Mouse (Mus musculus): ENCODE data around the gene Cpne4. TPM values are rescaled to one million over a fixed set of nuclear protein-coding genes. Genes with fewer than 3 reads are reported as not detected.

Cpne4 gene
- polyA plus RNA-seq, 1 experiment from 2014 or later: 0.35 TPM

DNA sequence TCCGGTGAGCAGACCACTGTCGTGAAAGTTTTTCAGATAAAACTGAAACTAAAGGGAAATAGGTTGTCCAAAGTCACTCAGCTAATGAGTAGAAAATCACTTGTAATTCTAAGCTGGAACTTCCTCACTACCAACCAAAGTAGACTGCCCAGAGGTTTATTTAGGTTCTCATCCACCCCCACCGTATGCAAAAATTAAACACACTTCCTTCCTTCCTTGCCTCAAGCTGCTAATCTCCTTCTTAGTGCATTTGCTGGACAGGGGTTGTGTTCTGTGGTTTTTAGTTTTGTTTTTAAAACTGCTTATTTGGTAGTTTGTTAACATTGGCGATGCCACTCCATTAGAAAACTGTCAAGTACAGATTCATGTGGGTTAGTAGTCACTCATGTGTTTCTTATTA lies 506.7 kb downstream of the Cpne4 start:
- ATAC-seq (ENCODE audit: insufficient read depth, low FRiP score): no peak
- Histone ChIP-seq H3K4me3 (replicated peaks; ENCODE audit: low read length) (peak overlapping the region; percentile 82), H3K36me3 (ENCODE audit: control insufficient read depth, insufficient read depth, low read length) (peaks cover 23% of the 10 kb centered on the region), H3K4me2 (ENCODE audit: low read depth, low read length) (peak overlapping the region; percentile 55), H3K9ac (ENCODE audit: low read length) (peak overlapping the region; percentile 92), H3K9me3 (replicated peaks; ENCODE audit: control insufficient read depth, low read length) (no peaks in the 10 kb centered on the region), H3K27me3 (ENCODE audit: control insufficient read depth, insufficient read depth, low read length) (no peaks in the 10 kb centered on the region), H3K4me1 (ENCODE audit: control insufficient read depth, insufficient read depth, low read length) (no peaks in the 10 kb centered on the region), H3K27ac (ENCODE audit: low read length) (no peak overlapping the region)
- WGBS: 44% methylated on average over 4 of the region's 4 CpGs

DNA sequence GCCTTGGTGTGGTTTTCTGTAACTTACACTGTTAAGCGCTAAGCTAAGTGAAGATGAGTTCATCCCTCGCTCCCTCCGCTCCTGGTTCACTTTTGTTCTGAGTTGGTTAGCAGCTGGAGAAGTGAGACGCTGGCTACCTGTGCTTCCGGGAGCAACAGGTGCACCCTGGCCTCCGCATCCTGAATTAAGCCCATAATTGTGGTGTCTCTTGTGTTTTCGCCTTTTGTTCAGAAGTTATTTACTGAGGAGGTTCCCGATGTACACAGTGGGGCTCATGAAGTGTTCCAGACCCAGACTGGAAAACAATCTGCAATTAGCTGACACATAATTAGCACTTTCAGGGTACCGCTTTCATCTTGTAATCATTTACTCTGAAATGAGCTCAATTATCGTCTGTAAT lies 522.0 kb downstream of the Cpne4 start:
- Histone ChIP-seq H3K27ac (ENCODE audit: low read length) (no peak overlapping the region), H3K36me3 (ENCODE audit: control insufficient read depth, insufficient read depth, low read length) (peaks cover 8% of the 10 kb centered on the region; the same call in 1 of the 2 replicates), H3K4me3 (replicated peaks; ENCODE audit: low read length) (no peak overlapping the region), H3K4me1 (ENCODE audit: control insufficient read depth, insufficient read depth, low read length) (no peaks in the 10 kb centered on the region), H3K27me3 (ENCODE audit: control insufficient read depth, insufficient read depth, low read length) (no peaks in the 10 kb centered on the region), H3K9me3 (replicated peaks; ENCODE audit: control insufficient read depth, low read length) (no peaks in the 10 kb centered on the region), H3K9ac (ENCODE audit: low read length) (no peak overlapping the region), H3K4me2 (ENCODE audit: low read depth, low read length) (no peak overlapping the region)
- ATAC-seq (ENCODE audit: insufficient read depth, low FRiP score): no peak
- WGBS: 96% methylated on average over 10 of the region's 10 CpGs

DNA sequence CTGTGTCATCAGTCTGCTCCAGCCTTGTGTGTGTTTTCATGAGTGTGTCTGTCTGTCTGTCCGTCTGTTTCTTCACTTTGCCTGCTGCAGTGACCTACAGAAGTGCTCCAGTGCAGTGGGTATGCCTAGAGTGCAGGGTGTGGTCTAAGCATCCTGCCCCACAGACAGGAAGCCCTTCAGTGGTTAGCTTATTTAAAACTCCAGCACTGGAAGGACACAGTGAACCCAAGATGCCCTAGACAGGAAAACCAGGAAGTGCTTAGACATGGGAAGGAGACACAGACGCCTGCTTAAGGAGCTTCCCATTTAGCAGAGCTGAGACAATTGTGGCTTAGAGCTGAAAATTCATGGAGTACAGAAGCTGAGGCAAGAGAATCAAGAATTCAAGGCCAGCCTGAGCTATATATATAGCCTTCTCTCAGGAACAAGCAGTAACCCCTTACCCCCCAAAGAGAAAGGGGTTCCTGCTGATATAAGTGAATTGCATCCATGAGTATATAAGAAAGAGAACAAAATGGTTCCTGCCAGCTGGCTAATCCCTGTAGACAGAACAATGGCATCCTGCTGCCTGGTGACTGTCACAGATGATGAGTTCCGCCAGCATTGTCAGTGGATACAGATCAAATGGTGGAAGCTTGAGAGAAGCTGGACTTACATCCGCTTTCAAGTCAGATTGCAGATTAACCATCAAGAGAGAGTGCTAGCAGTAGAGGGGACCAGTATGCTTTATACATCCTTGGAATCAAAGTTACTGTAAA lies 526.1 kb downstream of the Cpne4 start:
- H3K36me3 ChIP-seq (ENCODE audit: control insufficient read depth, insufficient read depth, low read length): peaks cover 12% of the 10 kb centered on the region
- ATAC-seq (ENCODE audit: insufficient read depth, low FRiP score): no peak
- no peaks in the 10 kb centered on the region for H3K9me3 ChIP-seq (replicated peaks; ENCODE audit: control insufficient read depth, low read length)

DNA sequence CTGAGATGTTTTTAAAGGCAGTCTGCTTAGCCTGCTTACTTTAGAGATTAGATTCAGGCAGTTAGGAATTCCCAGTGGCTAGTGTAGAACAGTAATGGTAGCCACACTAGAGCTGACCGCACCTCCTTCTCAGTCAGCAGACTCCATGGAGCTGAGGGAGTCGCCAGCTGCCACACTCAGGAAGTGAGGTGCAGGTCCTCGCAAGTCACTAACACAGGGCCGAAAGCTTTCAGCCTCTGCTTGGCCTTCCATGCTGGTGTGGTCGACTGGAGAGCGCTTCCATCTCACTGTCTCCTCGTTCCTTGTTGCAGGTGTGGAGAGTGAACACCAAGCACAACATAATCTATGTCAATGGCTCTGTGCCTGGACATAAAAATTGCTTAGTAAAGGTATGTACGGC lies 527.8 kb downstream of the Cpne4 start:
- Histone ChIP-seq H3K4me2 (ENCODE audit: low read depth, low read length) (no peak overlapping the region), H3K36me3 (ENCODE audit: control insufficient read depth, insufficient read depth, low read length) (peaks cover 12% of the 10 kb centered on the region), H3K9me3 (replicated peaks; ENCODE audit: control insufficient read depth, low read length) (no peaks in the 10 kb centered on the region), H3K4me3 (replicated peaks; ENCODE audit: low read length) (no peak overlapping the region), H3K27me3 (ENCODE audit: control insufficient read depth, insufficient read depth, low read length) (no peaks in the 10 kb centered on the region), H3K4me1 (ENCODE audit: control insufficient read depth, insufficient read depth, low read length) (no peaks in the 10 kb centered on the region), H3K27ac (ENCODE audit: low read length) (no peak overlapping the region), H3K9ac (ENCODE audit: low read length) (no peak overlapping the region)
- 91% methylated on average over 8 of the region's 8 CpGs for WGBS
- ATAC-seq (ENCODE audit: insufficient read depth, low FRiP score): no peak

More for the DNA sequence above, 526.1 kb downstream of the Cpne4 start:
- Histone ChIP-seq H3K9ac (ENCODE audit: low read length) (no peak overlapping the region), H3K4me1 (ENCODE audit: control insufficient read depth, insufficient read depth, low read length) (no peaks in the 10 kb centered on the region), H3K27me3 (ENCODE audit: control insufficient read depth, insufficient read depth, low read length) (no peaks in the 10 kb centered on the region), H3K27ac (ENCODE audit: low read length) (no peak overlapping the region), H3K4me3 (replicated peaks; ENCODE audit: low read length) (no peak overlapping the region), H3K4me2 (ENCODE audit: low read depth, low read length) (no peak overlapping the region)
- whole genome bisulfite sequencing: 79% methylated on average over 4 of the region's 4 CpGs

DNA sequence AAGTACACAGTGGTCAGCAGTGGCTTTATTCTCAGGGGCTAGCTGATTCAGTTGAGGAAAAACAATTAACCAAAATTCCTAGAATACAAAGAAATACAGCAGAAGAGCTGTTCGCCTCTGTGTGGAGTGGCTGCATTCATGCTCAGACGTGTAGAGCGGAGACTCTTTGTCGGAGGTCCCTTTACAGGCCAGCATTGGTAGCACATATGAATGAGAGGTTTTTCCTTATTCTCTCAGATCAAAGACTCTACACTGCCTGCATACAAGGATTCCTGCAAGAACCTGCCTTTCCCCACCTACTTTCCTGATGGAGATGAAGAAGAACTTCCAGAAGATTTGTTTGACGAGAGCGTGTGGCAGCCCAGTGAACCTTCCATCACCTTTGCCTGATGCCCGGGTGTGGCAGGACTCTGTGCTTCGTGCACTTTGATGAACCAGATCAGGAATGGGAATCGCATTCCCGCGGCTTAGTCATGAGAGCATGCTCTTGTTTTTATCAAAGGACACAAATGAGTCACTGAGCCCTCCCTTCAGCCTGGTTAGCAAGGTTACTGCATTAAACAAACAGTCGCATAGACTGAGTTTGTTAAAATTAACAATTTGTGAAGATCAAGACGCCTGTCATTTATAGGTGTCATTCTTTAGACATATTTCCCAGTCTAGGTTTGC lies 529.8 kb downstream of the Cpne4 start:
- WGBS: 76% methylated on average over 13 of the region's 13 CpGs
- peaks cover 12% of the 10 kb centered on the region for H3K36me3 ChIP-seq (ENCODE audit: control insufficient read depth, insufficient read depth, low read length)

DNA sequence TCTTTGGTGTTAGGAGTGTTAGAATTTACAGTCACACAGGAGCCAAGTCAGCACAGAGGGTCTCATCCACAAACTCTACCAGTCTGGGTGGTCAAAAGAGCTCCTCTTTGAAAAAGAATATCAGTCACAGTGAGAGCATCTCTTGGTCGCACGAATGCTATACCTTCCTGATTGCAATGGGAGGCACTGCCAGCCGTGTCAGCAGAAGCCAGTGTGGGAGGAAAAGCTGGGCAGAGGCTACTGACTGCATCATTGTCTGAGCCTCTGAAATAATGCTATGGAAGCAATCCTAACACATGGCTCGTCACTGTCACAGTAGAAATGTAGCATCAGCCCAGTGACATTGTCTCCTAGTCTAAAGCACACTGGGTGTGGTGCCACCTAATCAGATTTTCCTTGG lies 531.4 kb downstream of the Cpne4 start:
- no peak overlapping the region for H3K9ac ChIP-seq (ENCODE audit: low read length)
- H3K4me3 ChIP-seq (replicated peaks; ENCODE audit: low read length): no peak overlapping the region
- no peaks in the 10 kb centered on the region for H3K9me3 ChIP-seq (replicated peaks; ENCODE audit: control insufficient read depth, low read length)
- WGBS: 88% methylated on average over 4 of the region's 4 CpGs
- peaks cover 12% of the 10 kb centered on the region; the same call in 1 of the 2 replicates for H3K36me3 ChIP-seq (ENCODE audit: control insufficient read depth, insufficient read depth, low read length)
- ATAC-seq (ENCODE audit: insufficient read depth, low FRiP score): no peak
- no peaks in the 10 kb centered on the region for H3K27me3 ChIP-seq (ENCODE audit: control insufficient read depth, insufficient read depth, low read length)
- H3K27ac ChIP-seq (ENCODE audit: low read length): no peak overlapping the region
- H3K4me2 ChIP-seq (ENCODE audit: low read depth, low read length): no peak overlapping the region
- H3K4me1 ChIP-seq (ENCODE audit: control insufficient read depth, insufficient read depth, low read length): no peaks in the 10 kb centered on the region

More for the DNA sequence above, 529.8 kb downstream of the Cpne4 start:
- Histone ChIP-seq H3K9me3 (replicated peaks; ENCODE audit: control insufficient read depth, low read length) (no peaks in the 10 kb centered on the region), H3K27me3 (ENCODE audit: control insufficient read depth, insufficient read depth, low read length) (no peaks in the 10 kb centered on the region), H3K4me3 (replicated peaks; ENCODE audit: low read length) (no peak overlapping the region), H3K4me2 (ENCODE audit: low read depth, low read length) (no peak overlapping the region), H3K9ac (ENCODE audit: low read length) (no peak overlapping the region), H3K4me1 (ENCODE audit: control insufficient read depth, insufficient read depth, low read length) (no peaks in the 10 kb centered on the region), H3K27ac (ENCODE audit: low read length) (no peak overlapping the region)
- peak; percentile 77; the same call in 1 of the 2 replicates for ATAC-seq (ENCODE audit: insufficient read depth, low FRiP score)

DNA sequence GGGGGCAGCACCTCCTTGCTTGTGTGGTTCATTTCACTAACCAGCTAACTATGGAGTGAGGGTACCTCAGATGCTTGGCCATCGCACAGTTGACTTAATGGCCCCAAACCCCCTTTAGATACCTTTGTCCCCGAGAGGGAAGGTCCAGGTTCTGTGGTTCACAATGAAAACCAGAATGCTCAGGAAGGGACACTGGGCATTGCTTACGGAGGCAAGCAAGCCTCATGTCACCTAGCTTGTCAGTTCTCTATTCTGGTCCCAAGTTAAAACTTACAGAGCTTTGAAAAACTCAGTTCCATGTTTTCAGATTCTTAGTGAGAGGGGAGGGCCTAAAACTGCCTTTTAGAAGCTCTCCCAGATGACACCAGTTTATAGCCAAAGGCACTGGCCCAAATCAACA lies 533.2 kb downstream of the Cpne4 start:
- Histone ChIP-seq H3K4me2 (ENCODE audit: low read depth, low read length) (no peak overlapping the region), H3K27me3 (ENCODE audit: control insufficient read depth, insufficient read depth, low read length) (no peaks in the 10 kb centered on the region), H3K9ac (ENCODE audit: low read length) (no peak overlapping the region), H3K4me3 (replicated peaks; ENCODE audit: low read length) (no peak overlapping the region), H3K27ac (ENCODE audit: low read length) (no peak overlapping the region), H3K36me3 (ENCODE audit: control insufficient read depth, insufficient read depth, low read length) (peaks cover 12% of the 10 kb centered on the region; the same call in 1 of the 2 replicates), H3K4me1 (ENCODE audit: control insufficient read depth, insufficient read depth, low read length) (no peaks in the 10 kb centered on the region), H3K9me3 (replicated peaks; ENCODE audit: control insufficient read depth, low read length) (no peaks in the 10 kb centered on the region)
- no peak for ATAC-seq (ENCODE audit: insufficient read depth, low FRiP score)
- 79% methylated on average over 3 of the region's 3 CpGs for WGBS

Small RNA genes within 50 kb of the gene (microRNA-seq; reads per million reads assigned to microRNA genes)
- gene Gm23391: not detected

Other genes starting within 250 kb of the Cpne4 start
- gene Acpp, start 209.5 kb upstream of the Cpne4 start, polyA plus RNA-seq (2015; fragmentation: Nextera tagmentation; extraction: Ambion mirVana): 1.5 TPM in 2 replicates